Mouse (Mus musculus): ENCODE measurements around the gene Gm9507.

- TF ChIP-seq CTCF (IDR thresholded peaks at IDR 0.05; ENCODE audit: borderline replicate concordance, control insufficient read depth, extremely low read depth, insufficient read depth, low read length, poor library complexity) (no peak), POLR2A (IDR thresholded peaks at IDR 0.05; ENCODE audit: control insufficient read depth, extremely low read depth, insufficient read depth, low read length, poor library complexity) (no peak)
Measured at GRCm38 (mm10) chr10:77814382-77814781, 2.7 kb upstream of the Gm9507 start, which contains the start of gene Gm2696.

Data from thymus, adult 2 months (tissue).